Mouse (Mus musculus) embryonic fibroblast, embryonic 13.5 days (primary cell): ENCODE results near the gene Agap3. TPM values are rescaled to one million over a fixed set of nuclear protein-coding genes. Genes with fewer than 3 reads are reported as not detected.

Experiments
- H3K27ac ChIP-seq: 2 replicates; pipeline ENCODE4 v1.5.1; 2012; ENCODE audit warnings: low read length, control low read depth, inconsistent platforms; ENCODE audit not compliant: insufficient read depth
- H3K4me1 ChIP-seq: 2 replicates; pipeline ENCODE4 v1.6.1; 2011; ENCODE audit warnings: low read length; ENCODE audit not compliant: control insufficient read depth, insufficient read depth
- H3K4me3 ChIP-seq: 2 replicates; pipeline ENCODE4 v1.5.1; 2011; ENCODE audit warnings: mild to moderate bottlenecking, control low read depth, low read length; ENCODE audit not compliant: insufficient read depth
- CTCF ChIP-seq: IDR thresholded peaks from 2 replicates; pipeline ENCODE4 v1.5.1; 2011; ENCODE audit warnings: mild to moderate bottlenecking, control low read depth, low read length, moderate library complexity, borderline replicate concordance; ENCODE audit not compliant: insufficient read depth
- POLR2A ChIP-seq: IDR thresholded peaks from 2 replicates; pipeline ENCODE4 v1.6.1; 2011; ENCODE audit warnings: low read depth, mild to moderate bottlenecking, control low read depth, low read length, moderate library complexity
- polyA plus RNA-seq: library from polyadenylated mRNA; stranded (reverse); fragments of >200 nt; gene quantifications from 2 replicates; pipeline ENCODE4 v1.2.4, GENCODE M21; 2011; ENCODE audit warnings: low read depth; ENCODE audit not compliant: missing spikeins, insufficient read length

The Agap3 gene
- polyA plus RNA-seq, 1 experiment, result 31.2 TPM

GRCm38 (mm10) chr5:24505513-24505912 is 53.5 kb downstream of the Agap3 start:
- Histone ChIP-seq H3K27ac (no peak overlapping the region), H3K4me3 (no peak overlapping the region), H3K4me1 (no peaks in the 10 kb centered on the region)
- TF ChIP-seq POLR2A (no peak), CTCF (no peak)

DNA sequence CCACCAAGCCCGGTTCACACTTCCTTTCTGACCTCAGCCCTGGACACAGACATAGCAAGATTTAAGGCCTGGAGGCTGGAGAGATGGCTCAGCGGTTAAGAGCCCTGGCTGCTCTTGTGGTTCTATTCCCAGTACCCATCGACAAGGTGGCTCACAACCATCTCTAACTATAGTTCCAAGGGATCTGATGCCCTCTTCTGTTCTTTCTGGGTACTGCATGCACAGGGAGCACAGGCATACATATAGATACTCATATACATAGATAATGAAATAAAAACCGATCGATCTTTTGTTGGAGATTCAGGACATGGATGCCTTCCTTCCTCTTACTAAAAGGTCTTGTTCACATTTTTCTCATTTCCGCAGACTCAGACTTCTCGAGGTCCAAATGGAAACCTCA is 56.4 kb downstream of the Agap3 start:
- no peak overlapping the region for H3K27ac ChIP-seq
- TF ChIP-seq POLR2A (no peak), CTCF (no peak)
- no peak overlapping the region for H3K4me3 ChIP-seq

DNA sequence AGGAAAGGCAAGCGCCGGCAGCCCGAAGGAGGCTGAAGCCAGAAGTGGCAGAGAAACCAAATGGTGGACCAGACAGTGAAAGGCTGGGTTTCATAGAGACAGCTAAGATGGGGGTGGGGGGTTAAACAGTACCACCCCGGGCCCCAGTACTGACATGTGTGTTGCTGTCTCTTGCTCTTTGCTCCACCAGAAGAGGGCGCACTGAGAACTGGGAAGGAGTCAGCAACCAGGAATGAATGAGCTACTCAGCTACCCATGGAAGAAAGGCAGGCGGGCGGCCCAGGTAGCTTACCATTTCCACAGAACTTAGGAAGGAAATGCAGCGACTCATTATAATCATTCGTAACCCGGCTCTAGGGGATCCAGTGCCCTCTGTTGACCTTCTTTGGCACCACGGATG is 58.7 kb downstream of the Agap3 start:
- Histone ChIP-seq H3K27ac (no peak overlapping the region), H3K4me3 (no peak overlapping the region), H3K4me1 (0 out of 2 replicates have a peak, but pooled peaks cover 3% of the 10 kb centered on the region)
- TF ChIP-seq POLR2A (no peak), CTCF (peak; percentile 53; the same call in 1 of the 2 replicates)

More for the DNA sequence above, 56.4 kb downstream of the Agap3 start:
- 0 out of 2 replicates have a peak, but pooled peaks cover 3% of the 10 kb centered on the region for H3K4me1 ChIP-seq

DNA sequence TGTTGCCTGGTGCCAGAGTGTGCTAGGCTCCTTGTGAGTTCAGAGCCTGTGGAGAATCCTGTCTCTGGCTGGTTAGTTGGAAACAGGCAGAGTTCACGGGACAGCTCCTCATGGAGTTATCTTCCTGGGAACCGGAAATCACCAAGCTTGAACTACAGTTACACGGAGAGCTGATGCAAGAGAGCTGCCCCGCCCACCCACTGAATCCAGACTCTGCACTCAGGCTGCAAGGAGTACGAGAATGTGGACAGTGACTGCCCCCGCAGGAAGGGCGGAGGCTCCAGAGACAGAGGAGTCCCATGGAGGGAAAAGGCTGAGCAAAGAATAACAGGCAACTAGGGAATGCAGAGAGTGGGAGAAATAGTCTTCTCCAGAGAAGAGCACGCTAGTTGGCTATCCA is 60.3 kb downstream of the Agap3 start:
- no peak for TF ChIP-seq CTCF
- TF ChIP-seq POLR2A, result no peak
- H3K4me3 ChIP-seq, result no peak overlapping the region
- 0 out of 2 replicates have a peak, but pooled peaks cover 3% of the 10 kb centered on the region for H3K4me1 ChIP-seq
- no peak overlapping the region for H3K27ac ChIP-seq

GRCm38 (mm10) chr5:24521366-24521765 is 69.4 kb downstream of the Agap3 start:
- TF ChIP-seq CTCF (no peak), POLR2A (no peak)
- H3K4me3 ChIP-seq, result no peak overlapping the region
- no peak overlapping the region for H3K27ac ChIP-seq
- H3K4me1 ChIP-seq, result no peaks in the 10 kb centered on the region

GRCm38 (mm10) chr5:24523806-24524205 is 71.8 kb downstream of the Agap3 start:
- TF ChIP-seq CTCF, result no peak
- TF ChIP-seq POLR2A, result no peak
- H3K27ac ChIP-seq, result no peak overlapping the region
- H3K4me1 ChIP-seq, result no peaks in the 10 kb centered on the region
- H3K4me3 ChIP-seq, result no peak overlapping the region

DNA sequence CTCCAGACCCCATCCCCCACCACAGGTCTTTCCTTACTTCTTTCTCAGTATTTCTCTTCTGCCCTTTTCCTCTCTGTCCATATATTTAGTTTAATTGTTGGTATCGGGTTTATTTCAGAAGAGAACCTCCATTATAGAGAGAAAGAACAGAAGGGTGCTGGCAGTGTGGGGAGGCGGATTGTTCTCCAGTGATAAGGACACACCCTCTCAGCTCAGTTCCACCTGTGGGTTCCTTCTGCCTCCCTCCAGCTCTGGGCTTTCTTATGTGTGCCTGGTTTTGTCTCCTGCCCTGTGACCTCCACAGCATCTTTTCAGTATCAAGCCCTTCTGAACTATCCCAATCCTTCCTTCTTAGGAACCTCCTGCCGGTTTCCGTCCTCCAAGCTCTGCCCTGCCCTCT is 72.5 kb downstream of the Agap3 start:
- TF ChIP-seq CTCF, result no peak
- no peak for TF ChIP-seq POLR2A
- Histone ChIP-seq H3K27ac (no peak overlapping the region), H3K4me1 (no peaks in the 10 kb centered on the region), H3K4me3 (no peak overlapping the region)

- Histone ChIP-seq H3K4me1 (no peaks in the 10 kb centered on the region), H3K4me3 (no peak overlapping the region), H3K27ac (no peak overlapping the region)
- TF ChIP-seq POLR2A (no peak), CTCF (no peak)
Measured at GRCm38 (mm10) chr5:24525360-24526189, 73.6 kb downstream of the Agap3 start.

- no peak for TF ChIP-seq CTCF
- TF ChIP-seq POLR2A, result no peak
- no peaks in the 10 kb centered on the region for H3K4me1 ChIP-seq
- H3K4me3 ChIP-seq, result no peak overlapping the region
- no peak overlapping the region for H3K27ac ChIP-seq
Measured at GRCm38 (mm10) chr5:24526190-24526888, 74.4 kb downstream of the Agap3 start.

- no peak for TF ChIP-seq POLR2A
- no peak for TF ChIP-seq CTCF
Measured at GRCm38 (mm10) chr5:24526889-24527230, 74.9 kb downstream of the Agap3 start, which contains the start of gene Gbx1. Gene Gbx1 (minus strand): TSS chr5:24527202.

More at GRCm38 (mm10) chr5:24526889-24527230, 74.9 kb downstream of the Agap3 start, which contains the start of gene Gbx1:
- Histone ChIP-seq H3K4me3 (no peak within 1 kb of the TSS), H3K4me1 (no peaks in the 10 kb centered on the region), H3K27ac (no peak within 1 kb of the TSS)
